Mouse (Mus musculus) cerebellum, adult 9-11 months (tissue): ENCODE measurements around the gene Sgcd.
"Not testable (repeated sequence)": the region's sequence is repeated elsewhere in the genome, so short reads cannot be mapped to it uniquely, and the experiment has no call there.

ENCODE experiments used
- DNase-seq: peaks from one replicate; pipeline ENCODE4 v3.0.0; 2022

Gene Sgcd

GRCm38 (mm10) chr11:47445683-47446082, 543.1 kb downstream of the Sgcd start:
- DNase-seq, result no peak

DNA sequence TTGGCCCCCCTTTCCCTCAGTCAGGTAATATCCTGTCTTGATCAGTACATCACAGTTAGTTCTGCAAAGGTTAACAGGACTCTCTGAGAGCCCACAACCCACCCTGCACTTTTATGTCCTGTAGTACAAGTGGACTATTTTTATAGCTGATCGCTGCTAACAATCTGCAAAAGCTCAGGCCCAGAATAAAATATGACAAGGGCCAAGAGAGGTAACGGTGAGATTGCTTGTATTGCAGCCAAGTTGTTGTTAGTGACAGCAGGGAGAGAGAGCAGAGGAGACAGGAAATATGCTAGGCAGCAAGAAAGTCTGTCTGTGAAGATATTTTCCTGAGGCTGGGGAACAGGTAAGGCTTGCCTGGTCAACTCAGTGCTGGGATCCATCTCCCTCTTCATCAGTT, 546.5 kb downstream of the Sgcd start:
- no peak for DNase-seq

DNA sequence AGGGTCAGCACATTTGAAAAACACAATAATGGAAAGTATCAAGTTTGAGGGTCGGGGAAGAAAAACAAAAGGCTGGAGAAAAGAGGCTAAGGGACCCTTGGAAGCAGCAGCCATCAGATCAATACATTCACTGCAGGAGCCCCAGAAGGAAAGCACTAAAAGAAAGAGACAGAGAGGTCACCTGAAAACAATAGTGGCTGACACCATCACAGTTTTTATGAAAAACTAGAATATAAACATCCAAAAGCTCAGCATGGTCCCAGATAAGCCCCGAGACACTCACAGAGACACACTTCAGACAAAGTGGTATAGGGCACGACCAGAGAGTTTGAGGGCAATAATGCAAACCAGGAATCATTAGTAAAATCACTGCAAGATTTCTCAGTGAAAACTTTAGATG, 589.2 kb downstream of the Sgcd start:
- no peak for DNase-seq

GRCm38 (mm10) chr11:47390798-47391197, 598.0 kb downstream of the Sgcd start:
- DNase-seq, result not testable (repeated sequence)

DNA sequence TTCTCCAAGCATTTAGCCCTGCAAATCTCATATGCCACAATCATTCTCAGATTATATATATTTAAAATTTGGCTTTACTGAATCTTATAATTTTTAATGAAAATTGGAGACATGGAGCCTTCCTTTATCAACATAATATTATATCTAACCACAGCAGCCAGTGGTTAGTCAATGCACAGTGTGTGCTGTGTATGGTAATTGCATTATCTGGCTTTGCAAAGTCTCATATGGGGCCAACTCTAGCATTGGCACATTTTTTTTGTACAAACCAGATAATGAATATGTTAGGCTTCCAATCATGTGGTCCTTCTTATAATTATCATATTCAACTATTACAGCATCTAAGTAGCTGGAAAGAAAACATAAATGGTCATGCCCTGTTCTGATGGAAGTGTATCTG, 599.4 kb downstream of the Sgcd start:
- DNase-seq, result no peak

- no peak for DNase-seq
Observed at GRCm38 (mm10) chr11:47387726-47388125, 601.0 kb downstream of the Sgcd start.

GRCm38 (mm10) chr11:47386136-47386535, 602.6 kb downstream of the Sgcd start:
- DNase-seq, result no peak

GRCm38 (mm10) chr11:47379630-47379958, 609.2 kb downstream of the Sgcd start:
- DNase-seq, result no peak

DNA sequence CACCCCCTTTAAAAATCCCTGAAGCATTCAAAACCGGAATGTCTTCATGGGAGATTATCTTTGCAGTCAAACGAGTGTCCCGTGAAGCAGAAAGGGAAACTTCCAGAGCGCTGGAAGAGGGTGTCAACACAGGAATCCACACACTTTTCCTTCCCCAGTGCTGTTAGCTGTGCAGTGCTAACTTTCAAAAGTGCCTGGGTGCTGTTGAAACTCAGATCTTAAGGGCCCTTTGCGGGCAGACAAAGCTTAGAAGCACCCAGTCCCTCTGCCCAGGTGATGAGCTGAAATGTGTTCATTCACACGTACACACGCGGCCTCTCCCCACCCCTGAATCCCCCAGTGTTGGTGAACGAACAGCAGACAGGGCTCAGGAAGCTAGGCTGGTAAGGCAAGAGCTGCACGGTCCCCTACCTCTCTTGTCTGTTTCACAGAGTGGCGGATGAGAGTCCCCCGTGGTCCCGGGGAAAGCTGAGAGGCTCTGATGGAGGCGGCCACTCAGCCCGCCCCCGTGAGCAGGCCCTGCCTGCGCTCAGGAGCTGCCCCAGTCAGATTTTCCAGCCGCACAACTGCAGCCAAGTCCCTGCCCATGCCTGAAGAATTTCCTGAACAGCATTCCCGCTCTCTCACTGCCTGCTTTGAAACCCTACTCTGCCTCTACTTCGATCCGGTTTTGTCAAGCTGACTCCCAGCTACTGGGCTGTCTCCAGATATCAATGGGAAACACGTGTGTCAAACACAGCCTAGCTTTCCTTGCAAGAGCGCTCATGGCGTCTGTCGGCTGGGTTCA, 609.7 kb downstream of the Sgcd start:
- DNase-seq, result no peak

DNA sequence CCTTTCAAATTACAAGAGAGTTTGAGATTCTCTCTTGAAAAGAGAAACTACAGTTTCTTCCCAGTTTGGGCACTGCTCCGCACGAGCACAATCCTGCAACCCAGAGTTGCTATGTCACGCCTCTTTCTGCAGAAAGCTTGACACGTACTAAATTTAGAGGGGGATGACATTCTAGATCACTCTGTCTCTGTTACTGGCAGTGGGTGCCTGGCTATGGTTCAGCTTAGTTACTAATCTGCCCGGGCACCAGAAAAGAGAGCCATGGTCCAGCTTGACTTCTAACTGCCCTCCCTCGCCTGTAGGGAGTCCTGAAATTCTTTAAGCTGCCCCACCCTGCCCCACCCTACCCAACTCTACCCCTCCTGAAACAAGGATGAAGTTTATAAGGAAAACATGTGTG, 611.3 kb downstream of the Sgcd start:
- no peak for DNase-seq

- no peak for DNase-seq
Observed at GRCm38 (mm10) chr11:47376915-47377314, 611.9 kb downstream of the Sgcd start.

DNA sequence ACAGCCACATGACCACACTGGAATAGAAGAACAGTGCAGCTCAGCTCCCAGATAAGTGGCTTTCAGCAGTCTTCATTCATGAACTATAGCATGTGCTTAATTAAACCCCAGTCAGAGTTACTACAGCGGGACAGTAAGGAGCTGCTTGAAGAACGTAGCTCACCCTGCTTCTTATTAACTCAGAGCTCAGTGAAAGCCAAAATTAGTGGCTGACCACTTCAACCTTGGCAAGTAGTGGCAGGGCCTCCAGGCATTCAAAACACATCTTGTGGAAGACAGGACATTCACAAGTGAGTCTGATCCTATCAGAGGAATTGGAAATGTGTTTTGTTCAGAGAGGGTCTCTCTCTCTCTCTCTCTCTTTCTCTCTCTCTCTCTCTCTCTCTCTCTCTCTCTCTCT, 617.2 kb downstream of the Sgcd start:
- DNase-seq, result no peak

GRCm38 (mm10) chr11:47351585-47351984, 637.2 kb downstream of the Sgcd start:
- no peak for DNase-seq

- DNase-seq, result no peak
Observed at GRCm38 (mm10) chr11:47343486-47343885, 645.3 kb downstream of the Sgcd start.

GRCm38 (mm10) chr11:47333702-47334101, 655.1 kb downstream of the Sgcd start:
- no peak for DNase-seq

GRCm38 (mm10) chr11:47305579-47305978, 683.2 kb downstream of the Sgcd start:
- no peak for DNase-seq

GRCm38 (mm10) chr11:47304702-47305450, 683.9 kb downstream of the Sgcd start:
- DNase-seq, result no peak

GRCm38 (mm10) chr11:47299777-47300176, 689.0 kb downstream of the Sgcd start:
- DNase-seq, result no peak

- DNase-seq, result no peak
Observed at GRCm38 (mm10) chr11:47297805-47298340, 690.9 kb downstream of the Sgcd start.

- DNase-seq, result no peak
Observed at GRCm38 (mm10) chr11:47294741-47295140, 694.0 kb downstream of the Sgcd start.

- no peak for DNase-seq
Observed at GRCm38 (mm10) chr11:47276586-47276985, 712.2 kb downstream of the Sgcd start.

DNA sequence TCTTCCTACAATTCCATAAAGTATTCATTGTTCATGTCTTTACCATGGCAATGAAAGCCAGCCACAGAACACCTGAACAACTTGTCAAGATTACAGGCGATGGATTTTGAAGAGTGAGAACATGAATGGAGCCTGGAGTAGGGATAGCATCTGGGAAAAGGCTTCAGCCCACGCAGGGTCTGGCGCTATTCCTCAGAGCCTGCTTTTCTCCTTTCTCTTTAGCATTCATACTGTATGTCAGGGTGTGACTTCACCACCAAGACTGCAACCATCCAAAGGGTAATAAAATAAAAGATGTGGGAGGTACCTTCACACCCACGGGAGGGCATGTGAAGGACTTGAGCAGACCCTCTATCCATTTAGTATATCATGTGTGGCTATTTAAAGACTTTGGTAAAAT, 720.2 kb downstream of the Sgcd start:
- DNase-seq, result no peak

GRCm38 (mm10) chr11:47264267-47264984, 724.3 kb downstream of the Sgcd start:
- no peak for DNase-seq

- DNase-seq, result no peak
Observed at GRCm38 (mm10) chr11:47250301-47250700, 738.5 kb downstream of the Sgcd start.
